Mouse (Mus musculus) Patski (cell line): ENCODE results near the gene Art4. TPM values are rescaled to one million over a fixed set of nuclear protein-coding genes. Genes with fewer than 3 reads are reported as not detected.
A peak's percentile ranks its signal among the peaks of the same experiment; 100 is the strongest.

Experiments
- ATAC-seq: fragments of 100-300 bp; one replicate; pipeline ENCODE4 v1.8.0; 2021
- CTCF ChIA-PET: fragments of 350-600 bp; sonication (Branson Sonifier 250); formaldehyde crosslinking; loops from one replicate; lab custom pipeline; 2022; ENCODE audit warnings: inconsistent platforms; lab: Charles Lee
- POLR2A ChIA-PET: fragments of 350-600 bp; sonication (Branson Sonifier 250); formaldehyde crosslinking; loops from one replicate; lab custom pipeline; 2022; ENCODE audit warnings: antibody characterized with exemption, inconsistent platforms; lab: Charles Lee
- DNase-seq: peaks from one replicate; pipeline ENCODE4 v3.0.0-alpha.2; 2011; ENCODE audit warnings: low read depth, low spot score
- H3K27me3 ChIP-seq: fragments of 371-371 bp; one replicate; pipeline ENCODE4 v1.5.1; 2021
- CTCF ChIP-seq: fragments of 100-300 bp; IDR thresholded peaks from one replicate; pipeline ENCODE4 v1.5.1; 2021
- in situ Hi-C: fragments of 300-500 bp; cut with MboI; formaldehyde crosslinking; loops from 3 replicates; pipeline ENCODE4 v1.11.1; 2018; ENCODE audit warnings: low pct_unique_long_range_greater_than_20kb, mixed read lengths
- polyA plus RNA-seq: library from polyadenylated mRNA; unstranded; gene quantifications from one replicate; pipeline ENCODE4 v1.2.3, GENCODE M21; 2021

The Art4 gene
- polyA plus RNA-seq, 1 experiment from 2014 or later: not detected

GRCm38 (mm10) chr6:136803739-136804633, 53.5 kb downstream of the Art4 start, which contains the start of gene Hist4h4:
Hist4h4 (minus strand) TSS chr6:136804415.
- in situ Hi-C loops: loop anchor here (10.0 to 25.0 kb wide), 3 partner anchors 933 to 1879 kb away; partner anchors contain the start of genes Cdkn1b, Gprc5a and Strap
- POLR2A ChIA-PET: interaction anchor here (0.6 to 3.0 kb wide), 14 partner anchors 24 to 807 kb away, joined by 3 to 18 read pairs (median 4); partner anchors contain the start of genes BC049715, Smco3 and Wbp11
- no peaks in the 10 kb centered on the region for H3K27me3 ChIP-seq
- ATAC-seq (peak; percentile 73), DNase-seq (peak; percentile 95)
- TF ChIP-seq CTCF: no peak
- CTCF ChIA-PET: interaction anchor here (0.7 to 2.1 kb wide), 7 partner anchors 28 to 381 kb away, joined by 3 to 6 read pairs (median 4); no protein-coding TSS in a partner anchor

GRCm38 (mm10) chr6:136803093-136803738, 54.3 kb downstream of the Art4 start:
- no peaks in the 10 kb centered on the region for H3K27me3 ChIP-seq
- in situ Hi-C loops: loop anchor here (10.0 to 25.0 kb wide), 3 partner anchors 934 to 1878 kb away; partner anchors contain the start of genes Cdkn1b, Gprc5a and Strap
- CTCF ChIA-PET: interaction anchor here (1.0 to 2.1 kb wide), 4 partner anchors 28 to 182 kb away, joined by 3 to 6 read pairs (median 4); no protein-coding TSS in a partner anchor
- ATAC-seq: no peak
- no peak for TF ChIP-seq CTCF
- DNase-seq: no peak
- POLR2A ChIA-PET: interaction anchor here (0.6 to 3.0 kb wide), 10 partner anchors 21 to 154 kb away, joined by 3 to 18 read pairs (median 4); partner anchors contain the start of genes BC049715, Smco3 and Wbp11

GRCm38 (mm10) chr6:136801274-136801673, 56.3 kb downstream of the Art4 start:
- POLR2A ChIA-PET: interaction anchor here (0.6 kb wide), 1 partner anchor 178 kb away, joined by 3 read pairs; no protein-coding TSS in a partner anchor

GRCm38 (mm10) chr6:136800710-136801109, 56.8 kb downstream of the Art4 start:
- CTCF ChIA-PET: no interaction called here
- POLR2A ChIA-PET: interaction anchor here (0.6 kb wide), 1 partner anchor 35 kb away, joined by 3 read pairs; no protein-coding TSS in a partner anchor
- no peak for ATAC-seq

More at GRCm38 (mm10) chr6:136801274-136801673, 56.3 kb downstream of the Art4 start:
- in situ Hi-C loops: loop anchor here (10.0 to 25.0 kb wide), 3 partner anchors 936 to 1876 kb away; partner anchors contain the start of genes Cdkn1b, Gprc5a and Strap
- H3K27me3 ChIP-seq: no peaks in the 10 kb centered on the region
- TF ChIP-seq CTCF: no peak
- DNase-seq (no peak), ATAC-seq (no peak)
- CTCF ChIA-PET: no interaction called here

More at GRCm38 (mm10) chr6:136800710-136801109, 56.8 kb downstream of the Art4 start:
- TF ChIP-seq CTCF: no peak
- in situ Hi-C loops: loop anchor here (10.0 to 25.0 kb wide), 3 partner anchors 937 to 1876 kb away; partner anchors contain the start of genes Cdkn1b, Gprc5a and Strap
- H3K27me3 ChIP-seq: no peaks in the 10 kb centered on the region
- no peak for DNase-seq

Other genes with a start within 250 kb of the Art4 start
- not detected for gene Plbd1, start 195.8 kb downstream of the Art4 start, polyA plus RNA-seq
- 0.01 TPM for gene Gucy2c, start 76.0 kb downstream of the Art4 start, polyA plus RNA-seq
- 0.05 TPM for gene Hist4h4, start 53.3 kb downstream of the Art4 start, polyA plus RNA-seq
- 111 TPM for gene H2afj, start 49.5 kb downstream of the Art4 start, polyA plus RNA-seq
- gene BC049715, start 30.1 kb downstream of the Art4 start, polyA plus RNA-seq: 1.1 TPM
- 67.7 TPM for gene Wbp11, start 29.5 kb downstream of the Art4 start, polyA plus RNA-seq
- gene Smco3, start 22.3 kb downstream of the Art4 start, polyA plus RNA-seq: 0.24 TPM
- 0.68 TPM for gene Mgp, start 18.1 kb upstream of the Art4 start, polyA plus RNA-seq
- gene Erp27, start 64.4 kb upstream of the Art4 start, polyA plus RNA-seq: 0.30 TPM
- 1.3 TPM for gene Pde6h, start 66.1 kb upstream of the Art4 start, polyA plus RNA-seq
- gene Arhgdib, start 84.2 kb upstream of the Art4 start, polyA plus RNA-seq: 11.6 TPM